Mouse (Mus musculus): Measurements from ENCODE around the gene Chat.

- TF ChIP-seq POLR2A (IDR thresholded peaks at IDR 0.05; ENCODE audit: low read depth, low read length) (no peak), CTCF (IDR thresholded peaks at IDR 0.05; ENCODE audit: extremely low read depth, insufficient read length, insufficient replicate concordance, low read depth, low read length) (peak; percentile 67; the same call in 1 of the 2 replicates)
Observed at GRCm38 (mm10) chr14:32472996-32473395, 7.2 kb upstream of the Chat start.
